Mouse (Mus musculus) heart, postnatal 0 days (tissue): ENCODE results near the gene Kpna6. TPM values are rescaled to one million over a fixed set of nuclear protein-coding genes. Genes with fewer than 3 reads are reported as not detected.
A peak's percentile ranks its signal among the peaks of the same experiment; 100 is the strongest.

Experiments
- ATAC-seq: fragments of 200-750 bp; cut with Nextera tagmentation; 2 replicates; pipeline ENCODE4 v1.8.0; 2017; ENCODE audit warnings: low read depth, moderate number of reproducible peaks, moderate library complexity; ENCODE audit not compliant: insufficient read depth
- DNase-seq: peaks from one replicate; pipeline ENCODE4 v3.0.0-alpha.2; 2016; ENCODE audit warnings: low spot score
- H3K27ac ChIP-seq: fragments of 300-500 bp; sonication (generic); 2 replicates; pipeline ENCODE4 v1.5.1; 2014; ENCODE audit warnings: low read depth, mild to moderate bottlenecking
- H3K27me3 ChIP-seq: fragments of 300-500 bp; sonication (generic); 2 replicates; pipeline ENCODE4 v1.6.1; 2014; ENCODE audit warnings: low read length, mixed read lengths; ENCODE audit not compliant: control insufficient read depth, insufficient read depth
- H3K36me3 ChIP-seq: fragments of 300-500 bp; sonication (generic); replicated peaks from 2 replicates; pipeline ENCODE4 v1.6.1; 2014; ENCODE audit warnings: low read length, mixed read lengths; ENCODE audit not compliant: control insufficient read depth, insufficient read depth
- H3K4me1 ChIP-seq: fragments of 300-500 bp; sonication (generic); 2 replicates; pipeline ENCODE4 v1.6.1; 2014; ENCODE audit warnings: antibody characterized with exemption; ENCODE audit not compliant: control insufficient read depth, insufficient read depth
- H3K4me2 ChIP-seq: fragments of 300-500 bp; sonication (generic); 2 replicates; pipeline ENCODE4 v1.6.1; 2014; ENCODE audit warnings: low read depth, mild to moderate bottlenecking, low read length, moderate library complexity
- H3K4me3 ChIP-seq: fragments of 300-500 bp; sonication (generic); 2 replicates; pipeline ENCODE4 v1.5.1; 2014; ENCODE audit warnings: low read depth, low read length
- H3K9ac ChIP-seq: fragments of 300-500 bp; sonication (generic); replicated peaks from 2 replicates; pipeline ENCODE4 v1.6.1; 2014; ENCODE audit warnings: low read depth, low read length, mixed read lengths
- H3K9me3 ChIP-seq: fragments of 300-500 bp; sonication (generic); replicated peaks from 2 replicates; pipeline ENCODE4 v1.6.1; 2016; ENCODE audit warnings: low read length; ENCODE audit not compliant: control insufficient read depth
- CTCF ChIP-seq: IDR thresholded peaks from 2 replicates; pipeline ENCODE4 v1.5.1; 2016; ENCODE audit warnings: antibody characterized with exemption, control low read depth, low read depth
- EP300 ChIP-seq: IDR thresholded peaks from 2 replicates; pipeline ENCODE4 v1.6.1; 2016; ENCODE audit warnings: antibody characterized with exemption, low read depth
- WGBS: fragments of 180-500 bp; shearing (Covaris S2); extraction: QIAGEN DNeasy Blood & Tissue Kit; methylation state at CpG from one replicate; pipeline ENCODE4 v1.1.7; 2014; 5-methylcytosine and 5-hydroxymethylcytosine counted together
- polyA plus RNA-seq: library from polyadenylated mRNA; unstranded; fragments of >200 nt; fragmentation: Nextera tagmentation; extraction: Ambion mirVana; gene quantifications from 2 replicates; pipeline ENCODE4 v1.2.1, GENCODE M21; 2015
- total RNA-seq: library from RNA; depleted of rRNA; stranded (reverse); fragments of >200 nt; gene quantifications from 2 replicates; pipeline ENCODE4 v1.2.3, GENCODE M21; 2014; ENCODE audit warnings: low replicate concordance

The Kpna6 gene
- total and polyA plus RNA-seq, 2 experiments from 2014 or later, result 10.4 to 48.8 TPM

- no peak for TF ChIP-seq EP300
- no peak for TF ChIP-seq CTCF
- Histone ChIP-seq H3K27me3 (no peaks in the 10 kb centered on the region), H3K27ac (no peak overlapping the region), H3K4me2 (no peak overlapping the region), H3K4me1 (peaks cover 8% of the 10 kb centered on the region; the same call in 1 of the 2 replicates), H3K9ac (no peak overlapping the region), H3K4me3 (no peak overlapping the region), H3K36me3 (peaks cover 96% of the 10 kb centered on the region), H3K9me3 (no peaks in the 10 kb centered on the region)
- 92% methylated on average over 6 of the region's 6 CpGs for WGBS
- DNase-seq (no peak), ATAC-seq (no peak)
These were observed 38.7 kb downstream of the Kpna6 start for GRCm38 (mm10) chr4:129633852-129634251.

DNA sequence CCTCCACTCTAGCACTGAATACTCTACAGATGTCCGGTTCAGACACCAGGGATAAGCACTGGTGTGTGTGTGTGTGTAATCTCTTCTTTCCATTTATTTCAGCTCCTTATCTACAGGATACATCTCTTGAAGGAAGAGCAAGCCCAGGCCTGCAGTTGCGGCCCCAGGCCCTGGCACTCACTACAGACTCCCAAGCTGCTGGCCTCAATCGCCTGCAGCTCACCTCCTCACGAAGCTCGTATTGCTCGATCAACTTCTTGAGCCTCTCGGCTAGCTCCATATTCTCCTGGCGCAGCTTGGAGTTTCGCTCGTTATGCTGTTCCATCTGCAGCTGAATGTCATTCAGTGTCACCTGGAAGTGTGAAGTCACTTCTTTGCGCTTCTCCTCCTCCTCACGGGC is 40.7 kb downstream of the Kpna6 start:
- Histone ChIP-seq H3K9ac (no peak overlapping the region), H3K4me1 (no peaks in the 10 kb centered on the region), H3K9me3 (no peaks in the 10 kb centered on the region), H3K27ac (no peak overlapping the region), H3K4me2 (no peak overlapping the region), H3K36me3 (peaks cover 98% of the 10 kb centered on the region), H3K4me3 (no peak overlapping the region), H3K27me3 (no peaks in the 10 kb centered on the region)
- ATAC-seq (no peak), DNase-seq (no peak)
- no peak for TF ChIP-seq EP300
- no peak for TF ChIP-seq CTCF
- WGBS, result 86% methylated on average over 12 of the region's 12 CpGs

DNA sequence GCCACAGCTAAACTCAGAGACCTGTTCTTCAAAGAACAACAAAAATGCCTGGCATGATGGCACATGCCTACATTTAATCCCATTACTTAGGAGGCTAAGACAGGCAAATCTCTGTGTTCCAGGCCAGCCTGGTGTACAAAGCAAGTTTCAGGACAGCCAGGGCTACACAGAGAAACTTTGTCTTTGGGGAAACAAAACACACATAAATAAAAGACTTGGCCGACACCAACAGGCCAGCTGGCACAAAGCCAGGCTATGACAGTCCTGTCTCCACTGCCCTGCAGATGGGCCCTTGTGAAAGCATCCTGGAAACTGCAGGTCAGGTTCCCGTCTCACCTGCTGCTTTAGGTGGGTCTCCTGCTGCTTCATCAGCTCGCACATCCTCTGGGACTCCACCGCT is 41.6 kb downstream of the Kpna6 start:
- DNase-seq (no peak), ATAC-seq (no peak)
- Histone ChIP-seq H3K4me3 (no peak overlapping the region), H3K27me3 (no peaks in the 10 kb centered on the region), H3K9me3 (no peaks in the 10 kb centered on the region), H3K36me3 (peaks cover 98% of the 10 kb centered on the region), H3K27ac (no peak overlapping the region), H3K4me2 (no peak overlapping the region), H3K4me1 (no peaks in the 10 kb centered on the region), H3K9ac (no peak overlapping the region)
- no peak for TF ChIP-seq EP300
- TF ChIP-seq CTCF, result no peak
- 61% methylated on average over 4 of the region's 4 CpGs for WGBS

- Histone ChIP-seq H3K27me3 (no peaks in the 10 kb centered on the region), H3K27ac (no peak overlapping the region), H3K9ac (no peak overlapping the region), H3K9me3 (no peaks in the 10 kb centered on the region), H3K36me3 (peaks cover 54% of the 10 kb centered on the region), H3K4me1 (peaks cover 30% of the 10 kb centered on the region), H3K4me3 (no peak overlapping the region), H3K4me2 (no peak overlapping the region)
- whole genome bisulfite sequencing, result 65% methylated on average over 6 of the region's 6 CpGs
- DNase-seq (no peak), ATAC-seq (no peak)
- TF ChIP-seq CTCF, result no peak
- no peak for TF ChIP-seq EP300
These were observed 46.5 kb downstream of the Kpna6 start for GRCm38 (mm10) chr4:129626035-129626434.

DNA sequence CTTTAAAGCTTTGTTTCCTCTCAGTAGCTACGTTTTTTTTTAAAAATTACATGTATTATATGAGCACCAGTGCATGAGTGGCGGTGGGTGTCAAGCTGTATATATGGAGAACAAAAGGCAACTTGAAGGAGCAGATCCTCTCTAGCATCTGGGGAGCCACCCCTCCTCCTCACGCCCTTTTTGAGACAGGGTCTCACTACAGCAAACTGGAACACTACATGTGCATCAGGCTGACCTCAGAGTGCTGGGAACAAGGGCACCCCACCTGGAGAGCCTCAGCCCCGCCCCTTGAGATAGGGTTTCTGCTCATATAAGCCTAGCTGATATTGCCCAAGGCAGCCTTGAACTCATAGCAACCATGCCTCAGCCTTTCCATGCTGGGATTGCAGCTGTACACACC is 47.1 kb downstream of the Kpna6 start:
- H3K9ac ChIP-seq, result no peak overlapping the region
- peak overlapping the region; percentile 89; the same call in 1 of the 2 replicates for H3K27ac ChIP-seq
- H3K36me3 ChIP-seq, result peaks cover 53% of the 10 kb centered on the region

DNA sequence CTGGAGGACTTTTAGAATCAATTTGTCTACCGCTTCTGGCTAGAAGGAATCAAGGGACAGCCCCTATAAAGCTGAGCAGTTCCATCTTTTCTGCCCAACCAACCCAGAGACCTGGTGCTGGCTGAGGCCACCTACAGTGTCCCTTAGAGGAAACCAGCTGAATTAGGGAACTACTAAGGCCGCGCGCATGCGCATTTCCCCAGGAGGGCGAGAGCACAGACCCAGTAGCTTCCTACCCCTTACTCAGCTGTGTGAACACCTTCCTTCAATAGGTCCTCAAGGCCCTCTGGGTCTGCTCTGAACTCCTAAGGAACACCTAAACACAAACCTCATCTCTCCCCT is 47.6 kb downstream of the Kpna6 start:
- no peaks in the 10 kb centered on the region for H3K27me3 ChIP-seq
- peak overlapping the region; percentile 89 for H3K27ac ChIP-seq
- H3K9me3 ChIP-seq, result no peaks in the 10 kb centered on the region
- H3K36me3 ChIP-seq, result peaks cover 48% of the 10 kb centered on the region
- H3K4me3 ChIP-seq, result peak overlapping the region; percentile 65
- H3K9ac ChIP-seq, result peak overlapping the region; percentile 29; the same call in 1 of the 2 replicates
- H3K4me1 ChIP-seq, result peaks cover 30% of the 10 kb centered on the region
- peak overlapping the region; percentile 84 for H3K4me2 ChIP-seq
- peak; percentile 19; the same call in 1 of the 2 replicates for ATAC-seq
- TF ChIP-seq EP300 (no peak), CTCF (no peak)
- DNase-seq, result peak; percentile 53
- 3% methylated on average over 6 of the region's 6 CpGs for WGBS

More for the DNA sequence above, 47.1 kb downstream of the Kpna6 start:
- ATAC-seq (no peak), DNase-seq (no peak)
- Histone ChIP-seq H3K27me3 (no peaks in the 10 kb centered on the region), H3K4me1 (peaks cover 30% of the 10 kb centered on the region), H3K4me3 (no peak overlapping the region), H3K4me2 (0 out of 2 replicates have a peak overlapping the region, but pooled peaks have one; percentile 84), H3K9me3 (no peaks in the 10 kb centered on the region)
- TF ChIP-seq EP300, result no peak
- no peak for TF ChIP-seq CTCF
- 50% methylated on average over 4 of the region's 4 CpGs for WGBS
